Mouse (Mus musculus) lung, embryonic 16.5 days (tissue): ENCODE data around the gene Scimp. TPM values are rescaled to one million over a fixed set of nuclear protein-coding genes. Genes with fewer than 3 reads are reported as not detected.
A peak's percentile ranks its signal among the peaks of the same experiment; 100 is the strongest.

Source experiments
- ATAC-seq: fragments of 200-750 bp; cut with Nextera tagmentation; 2 replicates; pipeline ENCODE4 v1.8.0; 2017; ENCODE audit warnings: low read depth, mild to moderate bottlenecking, moderate library complexity
- H3K27ac ChIP-seq: fragments of 300-500 bp; sonication (generic); 2 replicates; pipeline ENCODE4 v1.5.1; 2014; ENCODE audit warnings: mild to moderate bottlenecking, control low read depth, low read length
- H3K27me3 ChIP-seq: fragments of 300-500 bp; sonication (generic); 2 replicates; pipeline ENCODE4 v1.6.1; 2014; ENCODE audit warnings: low read depth, low read length, mixed read lengths; ENCODE audit not compliant: control insufficient read depth, insufficient read depth
- H3K36me3 ChIP-seq: fragments of 300-500 bp; sonication (generic); 2 replicates; pipeline ENCODE4 v1.6.1; 2014; ENCODE audit warnings: low read length; ENCODE audit not compliant: control insufficient read depth, insufficient read depth
- H3K4me1 ChIP-seq: fragments of 300-500 bp; sonication (generic); replicated peaks from 2 replicates; pipeline ENCODE4 v1.6.1; 2014; ENCODE audit warnings: low read length, mixed read lengths; ENCODE audit not compliant: control insufficient read depth, insufficient read depth
- H3K4me2 ChIP-seq: fragments of 300-500 bp; sonication (generic); 2 replicates; pipeline ENCODE4 v1.6.1; 2014; ENCODE audit warnings: low read depth, low read length, control low read depth
- H3K4me3 ChIP-seq: fragments of 300-500 bp; sonication (generic); 2 replicates; pipeline ENCODE4 v1.5.1; 2014; ENCODE audit warnings: mild to moderate bottlenecking, low read length, control low read depth
- H3K9ac ChIP-seq: fragments of 300-500 bp; sonication (generic); 2 replicates; pipeline ENCODE4 v1.6.1; 2014; ENCODE audit warnings: low read length, control low read depth
- H3K9me3 ChIP-seq: fragments of 300-500 bp; sonication (generic); 2 replicates; pipeline ENCODE4 v1.6.1; 2016; ENCODE audit warnings: low read length; ENCODE audit not compliant: control insufficient read depth
- WGBS: fragments of 180-500 bp; shearing (Covaris S2); extraction: QIAGEN DNeasy Blood & Tissue Kit; methylation state at CpG from one replicate; pipeline ENCODE4 v1.1.7; 2014; 5-methylcytosine and 5-hydroxymethylcytosine counted together
- polyA plus RNA-seq: library from polyadenylated mRNA; unstranded; fragments of >200 nt; fragmentation: Nextera tagmentation; extraction: Ambion mirVana; gene quantifications from 2 replicates; pipeline ENCODE4 v1.2.1, GENCODE M21; 2015

The Scimp gene
- polyA plus RNA-seq, 1 experiment from 2014 or later, result 0.35 TPM

DNA sequence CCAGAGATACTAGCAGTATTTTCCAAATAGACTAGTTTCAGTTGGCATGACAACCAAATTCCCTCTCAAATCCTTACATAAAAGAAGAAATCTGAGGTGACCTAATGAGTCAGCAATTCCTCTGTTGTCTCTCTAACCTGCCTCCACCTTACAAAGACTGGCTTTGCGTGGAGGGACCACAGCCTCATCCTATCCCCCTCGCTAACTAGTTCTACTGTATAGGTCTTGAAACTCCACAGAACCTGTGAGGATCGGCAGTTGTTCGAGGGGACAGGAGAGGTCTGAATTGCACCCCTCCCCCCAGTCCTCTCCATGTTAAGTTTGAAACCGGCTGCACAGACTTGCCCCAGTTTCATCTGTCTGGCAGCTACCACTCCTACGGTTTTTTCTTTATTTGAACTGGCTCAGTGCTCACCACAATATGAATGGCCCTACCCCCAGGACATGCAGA lies 23.0 kb upstream of the Scimp start:
- Histone ChIP-seq H3K9ac (no peak overlapping the region), H3K4me1 (no peaks in the 10 kb centered on the region), H3K9me3 (no peaks in the 10 kb centered on the region), H3K4me3 (no peak overlapping the region), H3K36me3 (no peaks in the 10 kb centered on the region), H3K27ac (no peak overlapping the region), H3K4me2 (no peak overlapping the region), H3K27me3 (no peaks in the 10 kb centered on the region)
- ATAC-seq, result no peak
- WGBS, result 38% methylated on average over 6 of the region's 6 CpGs

DNA sequence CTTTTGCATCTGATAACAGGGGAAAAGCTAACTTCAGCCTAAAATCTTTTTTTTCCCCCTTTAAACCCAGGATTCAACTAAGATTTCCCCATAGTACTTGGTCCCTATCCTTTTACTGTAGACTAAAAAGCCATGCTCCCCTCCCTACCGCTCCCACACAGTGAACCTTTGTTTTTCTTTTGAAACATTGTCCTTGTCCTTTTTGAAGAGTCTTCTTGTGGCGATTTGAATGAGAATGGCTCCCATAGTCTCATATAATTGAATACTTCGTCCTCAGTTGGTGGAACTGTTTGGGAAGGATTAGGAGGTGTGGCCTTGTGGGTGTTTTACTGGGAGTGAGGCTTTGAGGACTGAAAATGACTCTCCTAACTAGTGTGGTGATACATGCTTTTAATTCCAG lies 21.4 kb upstream of the Scimp start:
- Histone ChIP-seq H3K4me3 (no peak overlapping the region), H3K9ac (no peak overlapping the region), H3K27ac (no peak overlapping the region), H3K27me3 (no peaks in the 10 kb centered on the region), H3K4me2 (no peak overlapping the region), H3K9me3 (no peaks in the 10 kb centered on the region), H3K4me1 (no peaks in the 10 kb centered on the region), H3K36me3 (no peaks in the 10 kb centered on the region)
- WGBS, result 76% methylated on average over 3 of the region's 3 CpGs
- no peak for ATAC-seq

DNA sequence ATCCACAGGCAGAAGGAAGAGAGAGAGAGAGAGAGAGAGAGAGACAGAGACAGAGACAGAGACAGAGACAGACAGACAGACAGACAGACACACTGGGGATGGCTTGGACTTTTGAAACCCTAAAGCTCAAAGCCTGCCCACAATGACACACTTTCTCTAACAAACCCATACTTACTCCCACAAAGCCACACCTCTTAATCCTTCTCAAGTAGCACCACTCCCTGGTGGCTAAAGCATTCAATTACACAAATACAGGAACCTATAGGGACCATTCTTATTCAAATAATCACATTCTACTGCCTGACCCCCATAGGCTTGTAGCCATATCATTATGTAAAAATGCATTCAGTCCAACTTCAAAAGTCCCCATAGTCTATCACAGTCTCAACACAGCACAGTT lies 21.0 kb upstream of the Scimp start:
- Histone ChIP-seq H3K27me3 (no peaks in the 10 kb centered on the region), H3K4me3 (no peak overlapping the region), H3K9me3 (no peaks in the 10 kb centered on the region), H3K27ac (no peak overlapping the region), H3K9ac (no peak overlapping the region), H3K4me2 (no peak overlapping the region), H3K36me3 (no peaks in the 10 kb centered on the region), H3K4me1 (no peaks in the 10 kb centered on the region)
- ATAC-seq, result no peak

DNA sequence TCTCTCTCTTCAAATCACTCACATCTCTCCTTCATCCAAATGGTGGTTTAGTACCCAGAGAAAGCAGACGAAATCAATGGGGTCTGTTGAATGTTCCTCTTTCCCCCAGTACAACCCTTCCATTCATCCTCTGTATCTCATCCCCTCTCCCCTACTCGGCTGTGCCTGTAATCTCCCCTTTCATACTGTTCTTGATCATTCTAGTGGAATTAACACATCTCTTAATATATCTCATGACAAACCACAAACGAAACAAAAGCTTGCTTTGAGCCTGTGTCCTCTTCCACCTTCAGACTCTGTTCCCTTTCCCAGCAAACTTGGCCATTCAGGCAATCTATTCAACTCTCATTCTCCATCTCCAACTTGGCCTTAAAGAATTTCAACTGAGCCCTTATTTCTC lies 18.8 kb upstream of the Scimp start:
- H3K4me2 ChIP-seq, result no peak overlapping the region
- H3K27ac ChIP-seq, result no peak overlapping the region
- WGBS, result 68% methylated on average over 3 of the region's 3 CpGs
- H3K4me3 ChIP-seq, result no peak overlapping the region
- no peaks in the 10 kb centered on the region for H3K27me3 ChIP-seq
- no peak for ATAC-seq
- no peaks in the 10 kb centered on the region for H3K36me3 ChIP-seq
- H3K9me3 ChIP-seq, result no peaks in the 10 kb centered on the region
- no peak overlapping the region for H3K9ac ChIP-seq
- H3K4me1 ChIP-seq, result no peaks in the 10 kb centered on the region

DNA sequence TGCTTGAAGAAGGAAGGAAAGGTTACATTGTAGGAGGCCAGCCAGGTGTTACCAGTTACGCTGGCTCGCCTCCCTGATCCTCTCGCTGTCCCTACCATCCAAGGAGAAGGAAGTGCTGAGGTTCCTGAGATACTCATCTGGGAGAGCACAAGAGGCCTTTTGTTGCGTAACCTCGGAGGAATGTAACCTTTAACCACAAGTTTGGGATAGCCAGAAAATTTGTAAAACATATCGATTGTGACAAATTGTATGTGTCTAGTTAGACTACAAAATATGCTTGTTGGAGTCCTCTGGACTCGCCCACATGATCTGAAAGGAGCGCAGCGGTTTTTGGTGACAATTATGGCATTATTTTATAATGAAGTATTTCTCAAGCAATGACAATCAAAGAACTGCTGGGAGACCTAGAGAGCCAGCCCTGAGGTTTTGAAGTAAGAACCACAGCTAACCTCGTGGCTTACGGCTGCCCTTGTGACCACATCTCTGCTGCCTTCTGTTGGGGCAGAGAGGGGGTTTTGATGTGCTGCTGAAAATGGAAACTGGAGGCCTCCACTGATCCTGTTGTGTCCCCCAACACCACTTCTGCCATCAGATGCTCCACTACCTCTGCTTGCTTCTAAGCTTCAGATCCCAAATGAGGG lies 16.7 kb upstream of the Scimp start:
- 66% methylated on average over 11 of the region's 11 CpGs for WGBS
- Histone ChIP-seq H3K27me3 (no peaks in the 10 kb centered on the region), H3K4me2 (no peak overlapping the region), H3K4me3 (no peak overlapping the region), H3K27ac (no peak overlapping the region), H3K9me3 (no peaks in the 10 kb centered on the region), H3K36me3 (no peaks in the 10 kb centered on the region), H3K4me1 (no peaks in the 10 kb centered on the region), H3K9ac (no peak overlapping the region)
- ATAC-seq, result no peak

DNA sequence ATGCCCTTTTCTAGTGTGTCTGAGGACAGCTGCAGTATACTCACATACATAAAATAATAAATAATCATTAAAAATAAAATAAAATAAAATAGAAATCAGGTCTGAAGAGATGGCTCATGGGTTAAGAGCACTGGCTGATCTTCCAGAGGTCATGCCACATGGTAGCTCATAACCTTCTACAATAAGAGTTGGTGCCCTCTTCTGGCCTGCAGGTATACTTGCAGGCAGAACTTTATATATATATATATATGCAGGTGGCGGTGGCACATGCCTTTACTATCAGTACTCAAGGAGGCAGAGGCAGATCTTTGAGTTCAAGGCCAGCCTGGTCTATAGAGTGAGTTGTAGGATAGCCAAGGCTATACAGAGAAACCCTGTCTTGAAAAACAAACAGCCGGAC lies 13.8 kb upstream of the Scimp start:
- Histone ChIP-seq H3K9ac (no peak overlapping the region), H3K27me3 (no peaks in the 10 kb centered on the region), H3K4me1 (peaks cover 6% of the 10 kb centered on the region), H3K36me3 (no peaks in the 10 kb centered on the region), H3K9me3 (no peaks in the 10 kb centered on the region), H3K4me3 (no peak overlapping the region), H3K4me2 (no peak overlapping the region), H3K27ac (no peak overlapping the region)
- no peak for ATAC-seq
- 74% methylated on average over 2 of the region's 2 CpGs for WGBS

DNA sequence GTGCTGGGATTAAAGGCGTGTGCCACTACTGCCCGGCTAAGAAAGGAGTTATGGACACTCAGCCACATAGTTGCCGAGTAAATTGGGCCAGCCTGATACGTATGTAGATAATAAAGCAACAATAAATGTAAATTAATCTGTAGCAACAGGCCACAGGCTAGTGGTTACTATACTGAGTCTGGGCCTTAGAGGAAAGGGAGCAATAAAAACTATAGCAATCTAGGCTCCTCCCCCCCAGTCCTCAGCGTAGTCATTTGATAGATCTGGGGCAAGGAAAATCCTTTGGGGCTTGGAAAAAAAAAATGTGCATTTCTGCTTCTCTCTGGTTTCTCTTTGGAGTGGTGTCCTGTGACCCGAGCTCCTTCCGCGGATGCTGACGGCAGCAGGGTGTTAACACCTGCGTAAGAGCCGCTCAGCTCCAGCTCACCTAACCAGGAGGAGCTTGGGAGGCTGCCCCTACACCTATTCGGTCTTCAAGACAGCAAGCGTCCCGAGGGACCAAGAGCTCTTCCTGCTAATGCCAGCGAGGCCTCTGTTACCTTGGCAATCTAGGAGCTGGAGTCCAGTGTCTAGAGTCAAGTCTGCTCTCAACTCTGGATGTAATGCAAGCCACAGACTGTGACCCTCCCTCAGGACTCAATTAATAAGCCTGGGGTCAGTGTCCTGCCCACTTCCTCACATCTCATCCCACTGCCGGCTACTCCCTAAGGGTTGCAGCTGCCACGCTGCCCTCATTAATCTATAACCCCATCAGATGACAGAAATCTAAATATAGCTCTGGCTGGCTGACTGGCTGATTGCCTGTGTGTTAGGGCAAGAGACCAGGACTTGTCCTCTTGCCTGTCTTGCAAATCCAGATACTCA lies 9.6 kb upstream of the Scimp start:
- H3K4me2 ChIP-seq, result no peak overlapping the region; the same call in 1 of the 2 replicates
- ATAC-seq, result peak; percentile 17; the same call in 1 of the 2 replicates
- H3K27ac ChIP-seq, result no peak overlapping the region

DNA sequence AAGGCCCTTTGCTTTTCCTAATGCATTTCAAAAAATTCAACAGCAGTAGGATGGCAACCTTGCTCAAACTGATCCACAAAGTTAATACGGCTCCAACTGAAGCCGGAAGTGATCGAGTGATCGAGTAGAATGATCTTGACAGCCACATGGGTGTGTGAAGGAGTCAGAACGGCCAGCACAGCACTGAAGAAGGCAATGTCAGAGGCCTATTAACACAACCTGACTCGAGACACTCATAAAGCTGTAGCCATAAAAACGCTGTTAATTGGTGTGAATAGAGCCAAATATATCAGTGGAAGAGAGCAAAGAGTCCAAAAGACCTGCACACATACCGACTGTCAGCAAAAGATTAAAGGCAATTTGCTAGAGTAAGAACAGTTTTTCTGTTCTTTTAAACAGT lies 7.7 kb upstream of the Scimp start:
- no peaks in the 10 kb centered on the region for H3K36me3 ChIP-seq
- H3K27ac ChIP-seq, result no peak overlapping the region
- H3K9me3 ChIP-seq, result no peaks in the 10 kb centered on the region
- no peak overlapping the region for H3K4me3 ChIP-seq
- H3K4me2 ChIP-seq, result no peak overlapping the region
- H3K4me1 ChIP-seq, result peaks cover 6% of the 10 kb centered on the region
- no peak for ATAC-seq
- WGBS, result 74% methylated on average over 8 of the region's 8 CpGs
- no peak overlapping the region for H3K9ac ChIP-seq
- H3K27me3 ChIP-seq, result no peaks in the 10 kb centered on the region

More for the DNA sequence above, 9.6 kb upstream of the Scimp start:
- WGBS, result 33% methylated on average over 17 of the region's 17 CpGs
- no peak overlapping the region for H3K4me3 ChIP-seq
- H3K9ac ChIP-seq, result 0 out of 2 replicates have a peak overlapping the region, but pooled peaks have one; percentile 18
- H3K27me3 ChIP-seq, result no peaks in the 10 kb centered on the region
- H3K36me3 ChIP-seq, result no peaks in the 10 kb centered on the region
- no peaks in the 10 kb centered on the region for H3K9me3 ChIP-seq
- peaks cover 6% of the 10 kb centered on the region for H3K4me1 ChIP-seq

DNA sequence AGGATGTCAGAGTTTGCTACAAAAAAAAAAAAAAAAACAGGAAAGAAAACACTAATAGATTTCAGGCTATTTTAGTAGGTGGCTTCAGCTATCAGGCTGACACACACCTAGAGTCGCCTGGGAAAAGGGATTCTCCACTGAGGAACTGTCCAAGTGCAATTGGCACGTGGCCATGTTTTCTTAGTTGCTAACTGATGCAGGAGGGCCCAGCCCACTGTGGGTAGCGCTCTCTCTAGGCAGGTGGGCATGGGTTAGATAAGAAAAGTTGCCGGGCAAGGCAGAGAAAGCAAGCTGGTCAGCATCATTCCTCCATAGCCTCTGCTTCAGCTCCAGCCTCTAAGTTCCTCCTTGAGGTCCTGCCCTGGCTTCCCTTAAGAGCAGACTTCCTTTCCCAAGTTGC lies 4.4 kb upstream of the Scimp start:
- WGBS, result 59% methylated on average over 4 of the region's 4 CpGs
- Histone ChIP-seq H3K36me3 (no peaks in the 10 kb centered on the region), H3K4me3 (no peak overlapping the region), H3K27me3 (no peaks in the 10 kb centered on the region), H3K9ac (no peak overlapping the region), H3K4me1 (no peaks in the 10 kb centered on the region), H3K4me2 (no peak overlapping the region), H3K9me3 (no peaks in the 10 kb centered on the region), H3K27ac (no peak overlapping the region)
- no peak for ATAC-seq
